11 mouse cellular contexts compared by ENCODE assay signal in the genomic region with DNA sequence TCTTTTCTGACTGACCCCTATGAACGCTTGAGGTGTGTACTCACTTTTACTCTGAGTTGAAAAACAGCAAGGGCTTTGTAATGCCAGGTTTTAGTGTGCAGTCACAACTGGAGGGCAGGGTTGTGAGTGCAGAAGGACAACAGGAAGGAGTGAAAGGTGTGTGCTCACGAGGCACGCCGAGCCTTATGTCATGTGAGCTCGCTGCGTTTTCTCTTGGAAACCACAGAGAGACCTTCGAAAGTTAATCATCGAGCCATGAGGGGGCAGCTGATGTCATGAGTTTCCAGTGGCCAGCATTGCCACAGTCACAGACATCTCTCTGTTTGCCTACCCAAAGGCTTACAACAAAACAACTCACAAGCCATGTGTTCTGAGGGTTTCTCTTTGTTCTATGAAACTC.
DNase-seq lines count a peak whose midpoint lies in the region; ATAC-seq and TF ChIP-seq lines count a peak whose summit lies in the region.
"Had no signal": no experiment of that assay in that cellular context is flagged by ENCODE, and none has a peak within 500 bp of the region (broad histone marks: within the 10 kb centered on the region; RNA-seq: fewer than 3 reads in every experiment).

No protein-coding gene starts in this region.

- intact Hi-C loops in heart, postnatal 14 days (cut with DNase I), result no loop called here

- no peaks in the 10 kb centered on the region for H3K9me3 ChIP-seq in hindbrain, postnatal 0 days (ENCODE audit: low read length)
- no peaks in the 10 kb centered on the region for H3K9me3 ChIP-seq in hindbrain, embryonic 16.5 days (ENCODE audit: control insufficient read depth, low read length)

- H3K27me3 ChIP-seq in hindbrain, postnatal 0 days (ENCODE audit: insufficient read depth, low read length), result no peaks in the 10 kb centered on the region
- H3K27me3 ChIP-seq in hindbrain, embryonic 16.5 days (replicated peaks; ENCODE audit: control insufficient read depth, insufficient read depth, low read length), result no peaks in the 10 kb centered on the region
- no peaks in the 10 kb centered on the region for H3K27me3 ChIP-seq in kidney, adult 2 months (replicated peaks; ENCODE audit: control insufficient read depth, insufficient read depth, low read length)

- H3K4me1 ChIP-seq in hindbrain, postnatal 0 days (ENCODE audit: insufficient read depth, low read length), result peaks cover 7% of the 10 kb centered on the region; the same call in 1 of the 2 replicates
- peaks cover 7% of the 10 kb centered on the region; the same call in 1 of the 2 replicates for H3K4me1 ChIP-seq in hindbrain, embryonic 16.5 days (ENCODE audit: control insufficient read depth, insufficient read depth, low read depth, low read length)
- H3K4me1 ChIP-seq in kidney, adult 2 months (ENCODE audit: control insufficient read depth, insufficient read depth, low read length), result peaks cover 10% of the 10 kb centered on the region; the same call in 1 of the 2 replicates

- 61% methylated on average over 8 of the region's 8 CpGs for WGBS in hindbrain, postnatal 0 days
- WGBS in hindbrain, embryonic 16.5 days, result 77% methylated on average over 8 of the region's 8 CpGs
- WGBS in kidney, adult 2 months, result 37% methylated on average over 8 of the region's 8 CpGs

- H3K4me3 ChIP-seq in hindbrain, postnatal 0 days (ENCODE audit: low read length), result no peak overlapping the region
- H3K4me3 ChIP-seq in hindbrain, embryonic 16.5 days (ENCODE audit: low read length), result no peak overlapping the region
- no peak overlapping the region for H3K4me3 ChIP-seq in kidney, adult 2 months (ENCODE audit: insufficient read depth, low read depth, low read length)

- no peak for TF ChIP-seq POLR2A in kidney, adult 2 months (IDR thresholded peaks at IDR 0.05; ENCODE audit: low read depth, low read length)

- peak; percentile 15; the same call in 1 of the 2 replicates for TF ChIP-seq CTCF in hindbrain, postnatal 0 days (IDR thresholded peaks at IDR 0.05; ENCODE audit: low read depth)
- TF ChIP-seq CTCF in kidney, adult 2 months (conservative IDR thresholded peaks at IDR 0.05; ENCODE audit: insufficient read depth, insufficient read length, low read depth, low read length), result no peak

- no peak overlapping the region for H3K9ac ChIP-seq in hindbrain, postnatal 0 days (replicated peaks; ENCODE audit: low read length)
- H3K9ac ChIP-seq in hindbrain, embryonic 16.5 days (ENCODE audit: low read depth, low read length), result no peak overlapping the region
- H3K9ac ChIP-seq: liver, embryonic 14.5 days had no signal

- no peaks in the 10 kb centered on the region for H3K36me3 ChIP-seq in hindbrain, postnatal 0 days (ENCODE audit: insufficient read depth, low read length)
- no peaks in the 10 kb centered on the region for H3K36me3 ChIP-seq in hindbrain, embryonic 16.5 days (ENCODE audit: control insufficient read depth, insufficient read depth, low read length)
- no peaks in the 10 kb centered on the region for H3K36me3 ChIP-seq in kidney, adult 2 months (ENCODE audit: control insufficient read depth, insufficient read depth, low read length)

- ATAC-seq in hindbrain, postnatal 0 days, result no peak
- ATAC-seq in hindbrain, embryonic 16.5 days, result no peak

- DNase-seq in hindbrain, postnatal 0 days (ENCODE audit: low spot score), result no peak
- DNase-seq in adrenal gland, adult 2 months, result peak; percentile 80
- DNase-seq in kidney, adult 2 months, result peak; percentile 69
- peak; percentile 38 to 56 for DNase-seq in kidney, postnatal 4 days
- DNase-seq in ovary, postnatal 14 days (ENCODE audit: low spot score), result no peak
- DNase-seq in heart, postnatal 14 days, result no peak
- DNase-seq in lung, postnatal 14 days, result no peak
- DNase-seq: right cerebral cortex, postnatal 14 days; thymus, postnatal 14 days had no signal

- H3K27ac ChIP-seq in hindbrain, postnatal 0 days, result no peak overlapping the region
- no peak overlapping the region for H3K27ac ChIP-seq in hindbrain, embryonic 16.5 days (ENCODE audit: low read depth, low read length)
- H3K27ac ChIP-seq in kidney, adult 2 months (ENCODE audit: insufficient read depth, low read depth, low read length), result no peak overlapping the region
- H3K27ac ChIP-seq: liver, embryonic 14.5 days had no signal

- H3K4me2 ChIP-seq in hindbrain, postnatal 0 days (ENCODE audit: low read depth, low read length), result no peak overlapping the region
- H3K4me2 ChIP-seq in hindbrain, embryonic 16.5 days (ENCODE audit: low read length), result no peak overlapping the region

Comparison
In these comparisons a context has a peak if more than half of its experiments do, and no peak if none do; other contexts are left out.
1. DNase-seq: peak in adrenal gland, adult 2 months (single experiment), kidney, adult 2 months (single experiment) and kidney, postnatal 4 days (2 of 2); none in hindbrain, postnatal 0 days (single experiment), ovary, postnatal 14 days (single experiment), heart, postnatal 14 days (0 of 2) and lung, postnatal 14 days (single experiment).